Mouse (Mus musculus) gastrocnemius, adult 18-20 months (tissue): ENCODE measurements around the gene Slc5a3. TPM values are rescaled to one million over a fixed set of nuclear protein-coding genes. Genes with fewer than 3 reads are reported as not detected.

Experiments
- DNase-seq: peaks from one replicate; pipeline ENCODE4 v3.0.0; 2021; ENCODE audit warnings: low spot score
- total RNA-seq, 2 experiments: library from RNA; stranded (reverse); gene quantifications; 2 replicates each; pipeline ENCODE4 v1.2.3; 2021

The Slc5a3 gene
- total RNA-seq, 2 experiments from 2014 or later: 2.2 to 4.1 TPM

DNA sequence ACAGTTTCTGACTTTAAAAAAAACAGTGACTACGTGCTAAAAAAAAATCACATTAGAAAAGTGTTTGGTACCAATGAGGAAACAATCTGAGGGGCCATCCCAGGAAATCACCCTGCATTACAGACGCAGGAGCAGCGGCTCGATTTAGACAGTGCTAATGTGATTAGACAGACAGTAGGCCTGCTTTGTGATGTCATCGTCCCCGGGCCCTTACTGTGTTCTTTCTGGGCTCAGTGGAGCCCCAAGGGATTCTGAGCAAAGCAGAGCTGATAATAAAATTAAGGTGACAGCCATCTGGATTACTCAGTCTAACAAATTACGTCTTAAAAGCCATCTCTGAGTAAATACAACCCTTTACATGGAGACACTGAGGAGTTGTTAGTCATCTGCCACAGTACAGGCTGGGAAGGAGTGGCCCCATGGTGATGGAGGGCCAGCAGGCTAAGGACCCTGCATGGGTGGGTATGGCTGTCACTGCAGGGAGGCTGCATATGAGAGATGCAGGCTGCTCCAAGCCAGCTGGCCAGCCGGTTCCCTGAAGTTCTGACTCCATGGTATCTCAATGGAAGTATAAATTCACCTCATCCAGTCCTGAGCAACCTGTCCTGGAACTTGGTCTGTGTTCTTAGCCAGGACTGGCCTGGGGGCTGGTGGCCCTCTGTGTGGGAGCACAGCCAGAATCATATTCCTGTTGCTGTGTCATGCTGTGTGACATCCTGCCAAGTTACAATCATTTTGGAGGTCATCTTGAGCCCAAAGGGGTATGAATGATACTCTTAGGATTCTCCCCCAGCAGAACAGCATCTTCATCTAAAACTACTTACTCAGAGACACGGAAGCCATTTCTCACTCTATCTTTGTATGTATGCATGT, 59.5 kb downstream of the Slc5a3 start:
- no peak for DNase-seq

GRCm38 (mm10) chr16:92119013-92119515, 60.9 kb downstream of the Slc5a3 start:
- no peak for DNase-seq

DNA sequence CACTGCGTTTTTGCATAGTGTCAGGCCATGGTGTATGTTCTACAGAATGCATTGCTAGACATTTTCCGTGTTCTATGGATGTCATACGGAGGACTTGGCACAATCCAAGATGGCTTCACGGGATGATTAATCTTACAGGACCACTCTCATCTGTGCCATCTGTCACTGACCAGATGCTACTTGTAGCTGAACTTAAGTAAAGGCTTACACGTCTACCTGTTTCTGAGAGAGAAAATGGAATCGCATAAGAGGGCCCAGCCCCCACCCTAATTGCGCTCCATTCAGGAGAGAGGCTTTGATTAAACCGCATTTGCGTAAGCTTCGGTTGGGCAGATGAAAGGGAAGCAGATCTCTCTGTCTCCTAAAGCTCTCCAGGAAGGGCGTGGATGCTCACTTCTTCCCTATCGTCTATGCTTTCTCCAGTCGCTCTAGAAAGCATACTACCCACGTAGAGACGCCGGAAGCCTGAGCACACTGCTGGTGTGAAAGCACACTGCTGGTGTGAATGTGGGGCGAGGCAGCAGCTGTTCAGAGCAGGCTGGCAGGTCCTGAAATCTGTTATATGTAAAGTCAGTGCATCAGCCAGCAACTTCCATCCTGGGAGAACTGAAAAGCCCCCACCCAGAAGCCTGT, 62.9 kb downstream of the Slc5a3 start:
- DNase-seq: no peak

DNA sequence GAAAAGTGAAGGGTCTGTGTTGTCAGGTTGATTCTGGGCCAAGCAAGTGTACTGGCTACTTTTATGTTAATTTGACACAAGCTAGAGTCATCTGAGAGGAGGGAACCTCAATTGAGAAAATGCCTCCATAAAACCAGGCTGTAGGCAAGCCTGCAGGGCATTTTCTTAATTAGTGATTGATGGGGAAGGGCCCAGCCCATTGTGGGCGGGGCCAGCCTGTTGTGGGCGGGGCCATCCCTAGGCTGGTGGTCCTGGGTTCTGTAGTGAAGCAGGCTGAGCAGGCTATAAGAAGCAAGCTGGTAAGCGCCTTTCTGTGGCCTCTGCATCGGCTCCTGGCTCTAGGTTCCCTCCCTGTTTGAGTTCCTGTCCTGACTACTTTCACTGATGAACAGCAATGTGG, 69.1 kb downstream of the Slc5a3 start:
- DNase-seq: no peak

DNA sequence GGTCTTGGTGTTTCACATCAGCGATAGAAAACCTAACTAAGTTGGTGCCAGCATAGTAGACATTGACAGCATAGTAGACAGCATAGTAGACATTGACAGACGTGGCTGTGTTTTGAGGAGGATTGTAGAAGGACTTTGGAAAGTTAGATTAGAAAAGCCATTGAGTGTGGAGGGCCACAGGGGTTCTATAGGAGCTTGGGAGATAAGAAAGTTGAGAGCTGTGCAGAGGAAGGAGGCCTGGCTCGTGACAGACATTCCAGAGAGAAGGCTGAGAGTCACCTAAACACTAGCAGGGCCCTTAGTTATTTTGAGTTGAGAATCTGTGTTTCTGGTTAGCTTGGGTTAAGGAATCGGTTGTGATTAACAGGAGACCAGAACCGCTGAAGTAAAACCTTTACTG, 69.5 kb downstream of the Slc5a3 start:
- DNase-seq: no peak

DNA sequence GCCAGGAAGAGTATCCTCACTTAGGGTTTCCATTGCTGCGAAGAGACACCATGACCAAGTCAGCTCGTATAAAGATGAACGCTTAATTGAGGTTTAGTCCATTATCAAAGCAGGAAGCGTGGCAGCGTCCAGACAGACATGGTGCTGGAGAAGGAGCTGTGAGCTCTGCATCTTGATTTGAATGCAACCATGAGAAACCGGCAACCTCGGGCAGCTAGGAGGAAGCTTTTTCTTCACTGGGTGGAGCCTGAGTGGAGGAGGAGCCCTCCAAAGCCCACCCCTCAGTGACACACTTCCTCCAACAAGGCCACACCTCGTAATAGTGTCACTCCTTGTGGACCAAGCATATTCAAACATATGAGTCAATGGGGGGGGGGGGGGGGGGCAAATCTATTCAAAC, 71.7 kb downstream of the Slc5a3 start:
- no peak for DNase-seq

DNA sequence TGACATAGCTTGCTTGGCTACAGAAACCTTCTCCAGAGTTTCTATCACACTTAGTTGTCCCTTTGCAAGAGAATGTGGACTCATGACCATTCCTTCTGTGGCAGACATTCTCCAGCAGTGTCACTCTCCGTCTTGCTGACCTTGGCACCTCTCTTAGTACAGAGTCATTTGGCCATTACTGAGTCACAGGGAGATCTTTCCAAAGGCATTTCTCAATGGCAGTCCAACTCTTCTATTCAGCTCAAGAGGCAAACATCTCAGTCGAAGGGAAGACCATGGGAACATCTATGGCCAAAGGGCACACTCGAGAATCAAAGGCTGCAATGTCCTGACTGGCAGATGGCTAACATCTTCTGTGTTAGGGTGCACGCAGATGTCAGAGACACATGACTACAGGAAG, 74.4 kb downstream of the Slc5a3 start:
- DNase-seq: no peak

GRCm38 (mm10) chr16:92134148-92134764, 76.1 kb downstream of the Slc5a3 start:
- no peak for DNase-seq

- DNase-seq: no peak
These were observed 78.2 kb downstream of the Slc5a3 start for GRCm38 (mm10) chr16:92136275-92136674.

Other genes starting within 250 kb of the Slc5a3 start
- gene Mrps6, start 52 bp upstream of the Slc5a3 start, total RNA-seq: 10 to 100 TPM; 23.2 to 26.7 TPM
- gene Gm49711, start within 50 bp of the Slc5a3 start, total RNA-seq: not detected
- not detected for gene Kcne2, start 234.1 kb downstream of the Slc5a3 start, total RNA-seq
- gene Smim11, start 243.0 kb downstream of the Slc5a3 start, total RNA-seq: 10 to 100 TPM; 72.4 to 76.2 TPM